Mouse (Mus musculus): ENCODE data around the gene Sdr39u1.
A peak's percentile ranks its signal among the peaks of the same experiment; 100 is the strongest.

Sdr39u1 gene

GRCm38 (mm10) chr14:55854406-55855100 is 45.5 kb downstream of the Sdr39u1 start:
- DNase-seq (ENCODE audit: low spot score in 2 of 2), result no peak

DNA sequence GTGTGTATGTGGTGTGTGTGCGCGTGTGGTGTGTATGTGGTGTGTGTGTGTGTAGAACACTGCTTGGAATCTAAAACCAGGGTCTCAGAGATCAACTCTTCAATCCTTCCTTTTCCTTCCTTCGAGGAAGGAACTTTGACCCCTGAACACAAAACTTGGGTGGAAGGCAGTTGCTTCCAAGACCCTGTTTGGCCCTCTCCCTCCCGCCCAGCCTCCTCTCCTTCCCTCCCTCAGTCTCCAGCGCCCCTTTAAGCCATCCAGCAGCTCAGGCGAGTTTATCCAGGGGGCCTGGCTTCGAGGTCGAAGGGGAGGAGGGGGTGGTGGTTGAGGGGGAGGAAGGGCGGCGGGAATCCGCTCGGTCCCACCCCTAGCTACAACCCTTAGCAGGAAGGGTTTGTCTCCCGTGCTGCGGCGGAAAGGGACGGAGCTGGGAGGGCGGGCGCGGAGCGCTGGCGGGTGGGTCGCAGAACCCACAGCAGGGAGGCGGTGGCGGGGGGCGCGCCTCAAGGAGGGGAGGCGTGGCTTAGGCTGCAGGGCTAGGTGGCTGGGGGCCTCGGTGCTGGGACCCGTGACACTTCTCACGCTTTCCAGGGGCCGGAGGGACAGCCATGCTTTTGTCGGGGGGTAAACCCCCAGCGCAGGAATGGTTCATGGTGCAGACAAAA is 46.3 kb downstream of the Sdr39u1 start, which contains the start of gene Nynrin:
TSS of gene Nynrin (plus strand) at position 390 of the 665 bp plus-strand sequence.
- peak in 1 of 2 experiments; percentile 41 for DNase-seq (ENCODE audit: low spot score in 2 of 2)

DNA sequence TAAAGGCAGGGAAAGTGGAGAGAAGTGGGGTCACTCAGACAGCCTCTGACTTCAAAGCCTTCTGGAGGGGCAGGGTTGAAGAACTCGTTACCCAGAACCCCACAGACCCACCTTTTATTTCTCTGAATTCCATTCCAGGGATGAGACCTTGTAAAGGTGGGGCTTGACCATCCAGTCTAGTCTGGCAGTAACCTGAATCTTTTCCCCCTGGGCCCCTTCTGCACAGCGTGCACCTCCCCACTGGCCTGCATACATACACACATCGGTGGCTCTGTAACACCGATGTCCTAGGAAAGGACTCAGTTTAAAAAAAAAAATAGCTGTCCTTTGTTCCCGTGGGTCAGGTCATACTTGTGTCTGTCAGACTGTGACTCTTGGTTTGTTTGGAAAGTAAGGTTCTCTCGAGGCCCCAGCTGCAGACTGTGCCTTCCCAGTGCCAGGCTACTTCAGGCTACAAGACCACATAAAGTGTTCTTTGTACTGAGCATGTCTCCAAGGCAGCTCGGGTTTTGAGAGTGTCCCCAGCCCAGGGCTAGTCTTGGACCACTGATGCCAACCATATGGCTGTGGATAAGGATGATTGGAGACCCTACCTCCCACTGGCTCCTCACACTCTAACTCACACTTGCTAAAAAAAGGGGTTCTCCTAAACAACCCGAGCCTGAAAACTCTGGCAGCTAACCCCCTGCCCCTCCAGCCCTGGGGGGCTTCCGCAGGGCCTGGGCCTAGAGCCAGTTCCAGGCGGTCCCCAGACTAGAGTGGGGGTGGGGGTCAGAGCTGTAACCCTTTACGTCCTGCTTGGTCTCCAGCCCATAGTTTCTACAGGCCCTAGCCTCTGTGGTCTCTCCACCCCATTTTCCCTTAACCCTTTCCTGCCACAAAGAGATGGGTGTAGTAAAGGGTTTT is 47.2 kb downstream of the Sdr39u1 start:
- DNase-seq (ENCODE audit: low spot score in 2 of 2), result no peak

GRCm38 (mm10) chr14:55850885-55851284 is 49.2 kb downstream of the Sdr39u1 start:
- DNase-seq (ENCODE audit: low spot score in 2 of 2), result no peak

Data from frontal cortex, postnatal 14 days (tissue).